Mouse (Mus musculus): Measurements from ENCODE around the gene Schip1. TPM values are rescaled to one million over a fixed set of nuclear protein-coding genes. Genes with fewer than 3 reads are reported as not detected.
A peak's percentile ranks its signal among the peaks of the same experiment; 100 is the strongest.

Gene Schip1
- 52.4 and 60.3 TPM in 2 replicates for polyA plus RNA-seq (2015; fragmentation: Nextera tagmentation; extraction: Ambion mirVana)

DNA sequence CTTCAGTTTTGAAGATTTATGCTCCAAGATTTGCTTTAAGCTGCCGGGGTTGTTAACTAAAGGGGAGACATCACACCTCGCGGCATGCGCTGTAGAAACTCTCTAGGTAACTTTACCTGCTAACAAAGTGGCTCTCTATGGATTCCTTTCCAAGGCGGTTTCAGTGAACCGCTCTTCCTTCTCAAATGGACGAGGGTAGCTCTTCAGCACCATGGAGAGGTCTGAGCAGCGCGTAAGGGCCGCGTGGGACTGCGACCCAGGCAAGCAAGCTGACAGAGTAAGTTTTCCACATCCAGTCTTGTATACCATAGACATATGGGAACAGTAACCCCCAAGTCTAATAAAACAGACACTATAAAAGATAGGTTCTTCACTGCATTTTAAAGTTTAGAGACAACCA is at the start of gene Schip1:
Gene Schip1, plus strand, starts transcription at position 72 of the 400 bp plus-strand sequence.
- no peak within 1 kb of the TSS for H3K4me3 ChIP-seq (ENCODE audit: low read length)
- no peak within 1 kb of the TSS for H3K27ac ChIP-seq (ENCODE audit: low read length)
- peaks cover 2% of the 10 kb centered on the region; the same call in 1 of the 2 replicates for H3K27me3 ChIP-seq (ENCODE audit: control insufficient read depth, insufficient read depth, low read length)
- no peaks in the 10 kb centered on the region for H3K36me3 ChIP-seq (ENCODE audit: control insufficient read depth, insufficient read depth)
- no peak within 1 kb of the TSS for H3K9ac ChIP-seq (ENCODE audit: low read length)
- ATAC-seq (replicated peaks; ENCODE audit: extremely low read depth, insufficient read depth, low FRiP score): no peak
- H3K4me1 ChIP-seq (ENCODE audit: control insufficient read depth, insufficient read depth, low read length): no peaks in the 10 kb centered on the region
- no peaks in the 10 kb centered on the region for H3K9me3 ChIP-seq (replicated peaks; ENCODE audit: control insufficient read depth, low read length)
- H3K4me2 ChIP-seq (ENCODE audit: low read depth, low read length): no peak within 1 kb of the TSS
- 26% methylated on average over 12 of the region's 12 CpGs for WGBS

DNA sequence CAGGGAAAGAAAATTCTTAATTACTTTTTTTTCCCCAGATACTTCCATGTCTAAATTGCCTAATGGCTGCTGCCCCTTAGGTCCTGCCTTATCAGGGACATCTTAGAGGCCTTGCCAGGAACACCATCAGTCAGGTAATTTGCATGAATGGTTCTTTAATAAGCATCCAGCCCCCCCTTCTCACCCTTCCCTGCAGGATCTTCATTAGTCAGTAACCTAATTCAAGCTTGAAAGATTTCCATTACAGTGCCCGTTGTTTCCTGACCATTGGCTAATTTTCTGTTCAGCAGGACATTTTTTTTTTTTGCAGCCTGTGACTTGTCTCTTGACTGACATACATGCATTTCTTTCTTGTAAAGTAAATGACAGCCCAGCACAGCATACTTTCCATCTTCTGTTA is 48.8 kb upstream of the Schip1 start:
- H3K9me3 ChIP-seq (replicated peaks; ENCODE audit: control insufficient read depth, low read length): no peaks in the 10 kb centered on the region
- H3K27ac ChIP-seq (ENCODE audit: low read length): no peak overlapping the region
- no peak for ATAC-seq (replicated peaks; ENCODE audit: extremely low read depth, insufficient read depth, low FRiP score)
- WGBS: 67% methylated on average over 1 of the region's 1 CpGs
- no peaks in the 10 kb centered on the region for H3K36me3 ChIP-seq (ENCODE audit: control insufficient read depth, insufficient read depth)
- H3K27me3 ChIP-seq (ENCODE audit: control insufficient read depth, insufficient read depth, low read length): no peaks in the 10 kb centered on the region
- no peak overlapping the region for H3K4me2 ChIP-seq (ENCODE audit: low read depth, low read length)
- no peak overlapping the region for H3K9ac ChIP-seq (ENCODE audit: low read length)
- H3K4me3 ChIP-seq (ENCODE audit: low read length): no peak overlapping the region
- H3K4me1 ChIP-seq (ENCODE audit: control insufficient read depth, insufficient read depth, low read length): no peaks in the 10 kb centered on the region

DNA sequence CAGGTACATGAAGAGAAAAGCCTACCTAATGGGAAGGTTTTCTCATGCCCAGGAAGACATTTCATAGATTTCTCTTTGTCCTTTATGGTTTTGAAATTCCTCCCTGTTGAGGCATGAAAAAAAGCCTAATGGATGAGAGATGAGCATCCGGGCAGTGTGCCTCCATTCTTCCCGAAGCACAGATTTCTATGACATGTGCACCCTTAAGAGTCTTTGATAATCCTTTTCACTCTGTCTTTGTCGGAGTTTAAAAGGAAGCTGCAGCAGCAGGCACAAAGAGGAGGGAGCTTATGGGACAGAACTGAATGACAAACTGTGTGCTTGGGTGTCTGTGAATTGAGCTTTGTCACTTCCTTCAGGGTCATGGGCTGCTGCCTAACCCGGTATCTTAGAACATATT is 45.2 kb upstream of the Schip1 start:
- Histone ChIP-seq H3K4me2 (ENCODE audit: low read depth, low read length) (no peak overlapping the region), H3K9ac (ENCODE audit: low read length) (no peak overlapping the region), H3K27ac (ENCODE audit: low read length) (no peak overlapping the region), H3K9me3 (replicated peaks; ENCODE audit: control insufficient read depth, low read length) (no peaks in the 10 kb centered on the region), H3K27me3 (ENCODE audit: control insufficient read depth, insufficient read depth, low read length) (no peaks in the 10 kb centered on the region), H3K4me3 (ENCODE audit: low read length) (no peak overlapping the region), H3K4me1 (ENCODE audit: control insufficient read depth, insufficient read depth, low read length) (no peaks in the 10 kb centered on the region), H3K36me3 (ENCODE audit: control insufficient read depth, insufficient read depth) (no peaks in the 10 kb centered on the region)
- no peak for ATAC-seq (replicated peaks; ENCODE audit: extremely low read depth, insufficient read depth, low FRiP score)
- 53% methylated on average over 4 of the region's 4 CpGs for WGBS

DNA sequence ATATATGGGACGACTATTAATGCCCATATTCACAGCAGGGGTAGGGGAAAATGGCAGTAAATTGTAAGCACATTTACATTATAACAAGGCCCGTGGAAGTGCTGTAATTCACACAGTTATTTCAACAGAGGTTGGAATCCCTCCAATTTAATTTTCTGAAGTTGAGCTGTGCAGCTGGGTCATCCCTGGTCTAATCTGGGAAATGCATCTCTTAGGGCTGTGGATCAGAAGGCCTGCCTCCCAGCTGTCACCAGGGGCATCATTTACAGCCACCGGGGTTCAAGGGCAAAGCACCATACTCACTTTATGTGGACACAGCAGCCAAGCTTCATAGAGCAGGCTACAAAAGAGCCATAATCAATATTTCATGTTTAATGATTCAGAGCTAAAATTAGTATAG is 28.5 kb upstream of the Schip1 start:
- Histone ChIP-seq H3K36me3 (ENCODE audit: control insufficient read depth, insufficient read depth) (no peaks in the 10 kb centered on the region), H3K27me3 (ENCODE audit: control insufficient read depth, insufficient read depth, low read length) (no peaks in the 10 kb centered on the region), H3K4me1 (ENCODE audit: control insufficient read depth, insufficient read depth, low read length) (no peaks in the 10 kb centered on the region), H3K4me3 (ENCODE audit: low read length) (no peak overlapping the region), H3K9me3 (replicated peaks; ENCODE audit: control insufficient read depth, low read length) (no peaks in the 10 kb centered on the region), H3K27ac (ENCODE audit: low read length) (no peak overlapping the region), H3K9ac (ENCODE audit: low read length) (no peak overlapping the region), H3K4me2 (ENCODE audit: low read depth, low read length) (no peak overlapping the region)
- no peak for ATAC-seq (replicated peaks; ENCODE audit: extremely low read depth, insufficient read depth, low FRiP score)
- WGBS: 65% methylated on average over 3 of the region's 3 CpGs

DNA sequence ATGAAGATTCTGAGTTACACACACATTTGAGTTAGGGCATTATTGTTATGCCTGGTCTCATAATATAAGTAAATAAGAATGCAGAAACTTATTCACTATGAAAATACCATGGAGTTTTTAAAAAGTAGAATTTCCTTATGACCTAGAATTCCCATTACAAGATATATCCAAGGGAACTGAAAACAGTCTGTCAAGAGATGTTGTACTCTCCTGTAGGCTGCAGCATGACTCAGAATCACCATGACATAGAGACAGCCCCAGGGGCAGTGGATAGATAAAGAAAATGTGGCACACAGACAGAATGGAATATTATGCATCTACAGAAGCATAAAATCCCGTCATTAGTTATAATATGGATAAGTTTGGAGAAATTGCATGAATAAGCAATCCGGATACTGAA is 21.7 kb upstream of the Schip1 start:
- 81% methylated on average over 2 of the region's 2 CpGs for WGBS

GRCm38 (mm10) chr3:68045475-68046416 is 18.9 kb upstream of the Schip1 start:
- H3K9ac ChIP-seq (ENCODE audit: low read length): no peak overlapping the region

More for the DNA sequence above, 21.7 kb upstream of the Schip1 start:
- Histone ChIP-seq H3K4me1 (ENCODE audit: control insufficient read depth, insufficient read depth, low read length) (no peaks in the 10 kb centered on the region), H3K27me3 (ENCODE audit: control insufficient read depth, insufficient read depth, low read length) (peaks cover 2% of the 10 kb centered on the region; the same call in 1 of the 2 replicates), H3K9ac (ENCODE audit: low read length) (no peak overlapping the region), H3K36me3 (ENCODE audit: control insufficient read depth, insufficient read depth) (no peaks in the 10 kb centered on the region), H3K27ac (ENCODE audit: low read length) (no peak overlapping the region), H3K9me3 (replicated peaks; ENCODE audit: control insufficient read depth, low read length) (no peaks in the 10 kb centered on the region), H3K4me2 (ENCODE audit: low read depth, low read length) (no peak overlapping the region), H3K4me3 (ENCODE audit: low read length) (no peak overlapping the region)
- no peak for ATAC-seq (replicated peaks; ENCODE audit: extremely low read depth, insufficient read depth, low FRiP score)

DNA sequence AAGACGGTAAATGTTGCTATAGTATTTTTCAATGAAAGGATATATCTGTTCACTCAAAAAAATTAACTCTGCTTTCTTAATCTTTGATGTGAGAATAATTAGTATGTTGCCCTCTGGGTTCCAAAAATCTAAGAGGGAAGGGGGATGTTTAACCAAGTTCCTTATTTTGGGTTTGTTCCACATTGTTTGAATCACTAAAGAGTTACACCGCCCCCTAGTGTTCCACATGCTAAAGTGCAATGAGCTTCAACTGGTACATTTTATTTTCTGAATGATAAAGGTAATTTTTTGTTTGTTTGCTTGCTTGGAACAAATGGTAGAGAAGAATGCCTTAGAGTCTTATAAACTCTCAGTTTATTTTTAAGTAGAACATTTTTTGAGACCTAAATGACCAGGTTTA is 11.1 kb upstream of the Schip1 start:
- no peak for ATAC-seq (replicated peaks; ENCODE audit: extremely low read depth, insufficient read depth, low FRiP score)
- 48% methylated on average over 2 of the region's 2 CpGs for WGBS

More at GRCm38 (mm10) chr3:68045475-68046416, 18.9 kb upstream of the Schip1 start:
- WGBS: 47% methylated on average over 9 of the region's 9 CpGs
- H3K4me3 ChIP-seq (ENCODE audit: low read length): no peak overlapping the region
- H3K36me3 ChIP-seq (ENCODE audit: control insufficient read depth, insufficient read depth): no peaks in the 10 kb centered on the region
- peaks cover 4% of the 10 kb centered on the region for H3K27me3 ChIP-seq (ENCODE audit: control insufficient read depth, insufficient read depth, low read length)
- ATAC-seq (replicated peaks; ENCODE audit: extremely low read depth, insufficient read depth, low FRiP score): no peak
- H3K4me1 ChIP-seq (ENCODE audit: control insufficient read depth, insufficient read depth, low read length): no peaks in the 10 kb centered on the region
- H3K4me2 ChIP-seq (ENCODE audit: low read depth, low read length): no peak overlapping the region
- no peaks in the 10 kb centered on the region for H3K9me3 ChIP-seq (replicated peaks; ENCODE audit: control insufficient read depth, low read length)
- H3K27ac ChIP-seq (ENCODE audit: low read length): no peak overlapping the region

GRCm38 (mm10) chr3:68055071-68055470 is 9.5 kb upstream of the Schip1 start:
- H3K27ac ChIP-seq (ENCODE audit: low read length): no peak overlapping the region
- H3K27me3 ChIP-seq (ENCODE audit: control insufficient read depth, insufficient read depth, low read length): no peaks in the 10 kb centered on the region
- H3K36me3 ChIP-seq (ENCODE audit: control insufficient read depth, insufficient read depth): no peaks in the 10 kb centered on the region
- peak overlapping the region; percentile 51 for H3K4me2 ChIP-seq (ENCODE audit: low read depth, low read length)
- no peaks in the 10 kb centered on the region for H3K9me3 ChIP-seq (replicated peaks; ENCODE audit: control insufficient read depth, low read length)
- 28% methylated on average over 13 of the region's 13 CpGs for WGBS
- H3K4me1 ChIP-seq (ENCODE audit: control insufficient read depth, insufficient read depth, low read length): no peaks in the 10 kb centered on the region
- H3K9ac ChIP-seq (ENCODE audit: low read length): no peak overlapping the region
- H3K4me3 ChIP-seq (ENCODE audit: low read length): peak overlapping the region; percentile 29
- no peak for ATAC-seq (replicated peaks; ENCODE audit: extremely low read depth, insufficient read depth, low FRiP score)

More for the DNA sequence above, 11.1 kb upstream of the Schip1 start:
- H3K4me2 ChIP-seq (ENCODE audit: low read depth, low read length): no peak overlapping the region
- H3K36me3 ChIP-seq (ENCODE audit: control insufficient read depth, insufficient read depth): no peaks in the 10 kb centered on the region
- H3K4me3 ChIP-seq (ENCODE audit: low read length): no peak overlapping the region
- no peaks in the 10 kb centered on the region for H3K9me3 ChIP-seq (replicated peaks; ENCODE audit: control insufficient read depth, low read length)
- peaks cover 2% of the 10 kb centered on the region; the same call in 1 of the 2 replicates for H3K27me3 ChIP-seq (ENCODE audit: control insufficient read depth, insufficient read depth, low read length)
- no peaks in the 10 kb centered on the region for H3K4me1 ChIP-seq (ENCODE audit: control insufficient read depth, insufficient read depth, low read length)
- no peak overlapping the region for H3K27ac ChIP-seq (ENCODE audit: low read length)
- H3K9ac ChIP-seq (ENCODE audit: low read length): no peak overlapping the region
